In genomic region chr2:166671614-166672013, GRCm38 (mm10) we compare ENCODE assay signal across 14 mouse cellular contexts. TPM values are rescaled to one million over a fixed set of nuclear protein-coding genes. Genes with fewer than 3 reads are reported as not detected.
DNase-seq lines count a peak whose midpoint lies in the region; ATAC-seq and TF ChIP-seq lines count a peak whose summit lies in the region.
"Had no signal": no experiment of that assay in that cellular context is flagged by ENCODE, and none has a peak within 500 bp of the region (broad histone marks: within the 10 kb centered on the region; RNA-seq: fewer than 3 reads in every experiment).

No protein-coding gene starts in this region.

- no peak for ATAC-seq in limb, embryonic 15.5 days (ENCODE audit: insufficient number of reproducible peaks, low FRiP score, low TSS enrichment, low read depth)
- no peak for ATAC-seq in forebrain, postnatal 0 days
- ATAC-seq in megakaryocyte progenitor cell, adult 5-6 weeks (replicated peaks; ENCODE audit: poor library complexity) = peak; percentile 32
- ATAC-seq in intestine, postnatal 0 days = no peak
- ATAC-seq: Patski had no signal

- no peak for TF ChIP-seq CTCF in forebrain, postnatal 0 days (IDR thresholded peaks at IDR 0.05; ENCODE audit: low read depth)
- TF ChIP-seq CTCF in intestine, postnatal 0 days (IDR thresholded peaks at IDR 0.05; ENCODE audit: low read depth) = no peak

- no peaks in the 10 kb centered on the region for H3K36me3 ChIP-seq in limb, embryonic 15.5 days
- H3K36me3 ChIP-seq in limb, embryonic 10.5 days = no peaks in the 10 kb centered on the region
- no peaks in the 10 kb centered on the region for H3K36me3 ChIP-seq in forebrain, postnatal 0 days (ENCODE audit: insufficient read depth)
- H3K36me3 ChIP-seq in intestine, postnatal 0 days (ENCODE audit: control insufficient read depth, insufficient read depth) = no peaks in the 10 kb centered on the region
- H3K36me3 ChIP-seq: heart, embryonic 15.5 days; neural tube, embryonic 12.5 days had no signal

- WGBS in limb, embryonic 15.5 days = 86% methylated on average over 14 of the region's 14 CpGs
- WGBS in limb, embryonic 10.5 days = 94% methylated on average over 14 of the region's 14 CpGs
- WGBS in forebrain, postnatal 0 days = 86% methylated on average over 14 of the region's 14 CpGs
- WGBS in intestine, postnatal 0 days = 92% methylated on average over 14 of the region's 14 CpGs

- H3K9ac ChIP-seq in limb, embryonic 15.5 days = no peak overlapping the region
- no peak overlapping the region for H3K9ac ChIP-seq in forebrain, postnatal 0 days
- no peak overlapping the region for H3K9ac ChIP-seq in intestine, postnatal 0 days (ENCODE audit: low read depth, low read length)
- H3K9ac ChIP-seq: heart, embryonic 15.5 days; lung, embryonic 14.5 days; neural tube, embryonic 12.5 days had no signal

- no peaks in the 10 kb centered on the region for H3K27me3 ChIP-seq in limb, embryonic 15.5 days
- H3K27me3 ChIP-seq in limb, embryonic 10.5 days (ENCODE audit: low read depth, poor library complexity, severe bottlenecking) = no peaks in the 10 kb centered on the region
- no peaks in the 10 kb centered on the region for H3K27me3 ChIP-seq in forebrain, postnatal 0 days (ENCODE audit: insufficient read depth, low read length)
- H3K27me3 ChIP-seq in intestine, postnatal 0 days (replicated peaks; ENCODE audit: control insufficient read depth, insufficient read depth, low read length) = no peaks in the 10 kb centered on the region
- H3K27me3 ChIP-seq: heart, embryonic 15.5 days; neural tube, embryonic 12.5 days; Patski had no signal

- no peak for DNase-seq in limb, embryonic 10.5 days (ENCODE audit: low spot score)
- DNase-seq in forebrain, postnatal 0 days = no peak
- peak; percentile 58 for DNase-seq in thymus, postnatal 25 days
- DNase-seq in layer of hippocampus, postnatal 25 days (ENCODE audit: extremely low spot score in 1 of 2, low spot score in 1 of 2) = no peak
- DNase-seq in kidney, postnatal 36 days = no peak
- DNase-seq: adrenal gland, postnatal 36 days; lung, embryonic 14.5 days had no signal

- H3K27ac ChIP-seq in limb, embryonic 15.5 days = 0 out of 2 replicates have a peak overlapping the region, but pooled peaks have one; percentile 43
- H3K27ac ChIP-seq in limb, embryonic 10.5 days = no peak overlapping the region
- 0 out of 2 replicates have a peak overlapping the region, but pooled peaks have one; percentile 15 for H3K27ac ChIP-seq in forebrain, postnatal 0 days (ENCODE audit: low read depth, low read length)
- no peak overlapping the region for H3K27ac ChIP-seq in intestine, postnatal 0 days (ENCODE audit: low read depth, low read length)
- H3K27ac ChIP-seq: heart, embryonic 15.5 days; kidney, postnatal 0 days; neural tube, embryonic 12.5 days had no signal

- H3K4me2 ChIP-seq in limb, embryonic 15.5 days = no peak overlapping the region
- H3K4me2 ChIP-seq in forebrain, postnatal 0 days (ENCODE audit: low read depth) = no peak overlapping the region
- no peak overlapping the region for H3K4me2 ChIP-seq in intestine, postnatal 0 days (replicated peaks; ENCODE audit: low read depth)
- H3K4me2 ChIP-seq: heart, embryonic 15.5 days; lung, embryonic 14.5 days; neural tube, embryonic 12.5 days had no signal

- no peaks in the 10 kb centered on the region for H3K9me3 ChIP-seq in limb, embryonic 15.5 days
- H3K9me3 ChIP-seq in limb, embryonic 10.5 days (replicated peaks) = no peaks in the 10 kb centered on the region
- H3K9me3 ChIP-seq in forebrain, postnatal 0 days (ENCODE audit: low read length) = no peaks in the 10 kb centered on the region
- H3K9me3 ChIP-seq in intestine, postnatal 0 days (ENCODE audit: control insufficient read depth) = no peaks in the 10 kb centered on the region
- H3K9me3 ChIP-seq: heart, embryonic 15.5 days; neural tube, embryonic 12.5 days had no signal

- H3K4me3 ChIP-seq in limb, embryonic 15.5 days = no peak overlapping the region
- no peak overlapping the region for H3K4me3 ChIP-seq in limb, embryonic 10.5 days
- H3K4me3 ChIP-seq in forebrain, postnatal 0 days (ENCODE audit: low read depth, low read length) = no peak overlapping the region
- H3K4me3 ChIP-seq in intestine, postnatal 0 days (ENCODE audit: low read depth, low read length) = no peak overlapping the region
- H3K4me3 ChIP-seq: heart, embryonic 15.5 days; neural tube, embryonic 12.5 days had no signal

- H3K4me1 ChIP-seq in limb, embryonic 15.5 days = peaks cover 70% of the 10 kb centered on the region
- peaks cover 80% of the 10 kb centered on the region for H3K4me1 ChIP-seq in limb, embryonic 10.5 days
- peaks cover 26% of the 10 kb centered on the region; the same call in 1 of the 2 replicates for H3K4me1 ChIP-seq in forebrain, postnatal 0 days (ENCODE audit: insufficient read depth)
- no peaks in the 10 kb centered on the region for H3K4me1 ChIP-seq in intestine, postnatal 0 days (replicated peaks; ENCODE audit: control insufficient read depth, insufficient read depth, low read length)

RNA-seq across cellular contexts. Expression of gene Prex1, which starts 42.0 kb away (rescaled TPM):
- 17.7 and 19.1 TPM in 2 replicates for polyA plus RNA-seq in limb, embryonic 15.5 days (2015; fragmentation: Nextera tagmentation; extraction: Ambion mirVana)
- polyA plus RNA-seq in limb, embryonic 10.5 days (2016; fragmentation: Nextera tagmentation; extraction: Ambion mirVana) = 24.6 and 26.2 TPM in 2 replicates
- total RNA-seq in forebrain, postnatal 0 days (2014; rRNA removed) = 30.6 and 31.3 TPM in 2 replicates
- 14.5 and 17.5 TPM in 2 replicates for polyA plus RNA-seq in forebrain, postnatal 0 days (2015; fragmentation: Nextera tagmentation; extraction: Ambion mirVana)
- total RNA-seq in megakaryocyte progenitor cell, adult 5-6 weeks (2015) = 18.9 and 22.3 TPM in 2 replicates
- total RNA-seq in megakaryocyte progenitor cell, adult 5-6 weeks (2017) = 16.4 and 18.2 TPM in 2 replicates
- polyA plus RNA-seq in intestine, postnatal 0 days (2015; fragmentation: Nextera tagmentation; extraction: Ambion mirVana) = 4.0 TPM in 2 replicates
- total RNA-seq in layer of hippocampus, postnatal 25 days (2021) = 10 to 100 TPM; 75.4 to 85.2 TPM

Comparison
In these comparisons a context has a peak if more than half of its experiments do, and no peak if none do; other contexts are left out.
1. H3K27ac ChIP-seq: peak in limb, embryonic 15.5 days (single experiment) and forebrain, postnatal 0 days (single experiment); none in limb, embryonic 10.5 days (single experiment) and intestine, postnatal 0 days (single experiment).